Mouse (Mus musculus) limb, embryonic 12.5 days (tissue): ENCODE data around the gene Ugt1a6b. TPM values are rescaled to one million over a fixed set of nuclear protein-coding genes. Genes with fewer than 3 reads are reported as not detected.

ENCODE experiments used
- ATAC-seq: fragments of 200-750 bp; cut with Nextera tagmentation; 2 replicates; pipeline ENCODE4 v1.8.0; 2017; ENCODE audit warnings: low read depth, moderate TSS enrichment; ENCODE audit not compliant: insufficient number of reproducible peaks, insufficient read depth, low FRiP score, low TSS enrichment
- H3K27ac ChIP-seq: fragments of 300-500 bp; sonication (generic); 2 replicates; pipeline ENCODE4 v1.5.1; 2016; ENCODE audit warnings: mild to moderate bottlenecking, moderate library complexity
- H3K27me3 ChIP-seq: fragments of 300-500 bp; sonication (generic); 2 replicates; pipeline ENCODE4 v1.6.1; 2016; ENCODE audit warnings: mild to moderate bottlenecking, moderate library complexity
- H3K36me3 ChIP-seq: fragments of 300-500 bp; sonication (generic); 2 replicates; pipeline ENCODE4 v1.6.1; 2016; ENCODE audit warnings: mild to moderate bottlenecking, moderate library complexity
- H3K4me1 ChIP-seq: fragments of 300-500 bp; sonication (generic); replicated peaks from 2 replicates; pipeline ENCODE4 v1.6.1; 2016
- H3K4me2 ChIP-seq: fragments of 300-500 bp; sonication (generic); 2 replicates; pipeline ENCODE4 v1.6.1; 2016; ENCODE audit warnings: mild to moderate bottlenecking, moderate library complexity
- H3K4me3 ChIP-seq: fragments of 300-500 bp; sonication (generic); replicated peaks from 2 replicates; pipeline ENCODE4 v1.5.1; 2016; ENCODE audit warnings: mild to moderate bottlenecking
- H3K9ac ChIP-seq: fragments of 300-500 bp; sonication (generic); replicated peaks from 2 replicates; pipeline ENCODE4 v1.6.1; 2016; ENCODE audit warnings: mild to moderate bottlenecking, moderate library complexity
- H3K9me3 ChIP-seq: fragments of 300-500 bp; sonication (generic); 2 replicates; pipeline ENCODE4 v1.6.1; 2016; ENCODE audit warnings: mild to moderate bottlenecking, moderate library complexity
- WGBS: fragments of 180-500 bp; shearing (Covaris S2); methylation state at CpG from one replicate; pipeline ENCODE4 v1.1.7; 2016; 5-methylcytosine and 5-hydroxymethylcytosine counted together
- polyA plus RNA-seq: library from polyadenylated mRNA; unstranded; fragments of >200 nt; fragmentation: Nextera tagmentation; extraction: Ambion mirVana; gene quantifications from 2 replicates; pipeline ENCODE4 v1.2.1, GENCODE M21; 2016

Ugt1a6b gene
- polyA plus RNA-seq, 1 experiment from 2014 or later = not detected

GRCm38 (mm10) chr1:88226670-88227379, 123.8 kb downstream of the Ugt1a6b start, which contains the start of gene Mroh2a:
TSS of gene Mroh2a (plus strand) at chr1:88226986.
- ATAC-seq = no peak
- Histone ChIP-seq H3K4me1 (no peaks in the 10 kb centered on the region), H3K9ac (no peak within 1 kb of the TSS), H3K27ac (no peak within 1 kb of the TSS), H3K36me3 (no peaks in the 10 kb centered on the region), H3K27me3 (no peaks in the 10 kb centered on the region), H3K4me3 (no peak within 1 kb of the TSS), H3K9me3 (peaks cover 66% of the 10 kb centered on the region), H3K4me2 (no peak within 1 kb of the TSS)
- WGBS = 58% methylated on average over 5 of the region's 5 CpGs

- H3K9me3 ChIP-seq = peaks cover 73% of the 10 kb centered on the region
- no peaks in the 10 kb centered on the region for H3K27me3 ChIP-seq
- no peak overlapping the region for H3K4me3 ChIP-seq
- no peak overlapping the region for H3K9ac ChIP-seq
- 61% methylated on average over 2 of the region's 2 CpGs for WGBS
- no peak overlapping the region for H3K4me2 ChIP-seq
- no peaks in the 10 kb centered on the region for H3K36me3 ChIP-seq
- no peak for ATAC-seq
- H3K4me1 ChIP-seq = no peaks in the 10 kb centered on the region
- H3K27ac ChIP-seq = no peak overlapping the region
Measured at GRCm38 (mm10) chr1:88227482-88227881, 124.4 kb downstream of the Ugt1a6b start.

DNA sequence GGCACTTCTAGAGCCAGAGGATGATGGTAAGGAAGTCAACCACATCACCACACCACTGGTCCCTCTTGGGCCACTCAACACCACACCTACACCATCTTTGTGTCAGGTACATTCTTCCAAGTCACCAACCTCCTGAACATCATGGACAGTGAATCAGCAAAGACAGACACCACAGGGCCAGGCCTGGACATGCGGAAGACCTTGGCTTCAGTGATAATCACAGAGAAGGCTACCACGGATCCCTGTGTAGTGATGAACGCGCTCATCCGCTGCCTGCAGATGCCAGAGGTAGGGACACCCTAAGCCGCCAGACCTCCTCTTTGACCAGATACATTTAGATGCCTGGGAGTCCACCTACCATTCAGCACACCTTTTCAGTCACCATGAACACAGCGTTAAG, 125.1 kb downstream of the Ugt1a6b start:
- no peak for ATAC-seq
- Histone ChIP-seq H3K9ac (no peak overlapping the region), H3K4me1 (no peaks in the 10 kb centered on the region), H3K27me3 (no peaks in the 10 kb centered on the region), H3K27ac (no peak overlapping the region), H3K4me3 (no peak overlapping the region), H3K4me2 (no peak overlapping the region), H3K9me3 (peaks cover 79% of the 10 kb centered on the region), H3K36me3 (no peaks in the 10 kb centered on the region)
- WGBS = 69% methylated on average over 7 of the region's 7 CpGs

- 83% methylated on average over 3 of the region's 3 CpGs for WGBS
Measured at GRCm38 (mm10) chr1:88229566-88229965, 126.5 kb downstream of the Ugt1a6b start.

DNA sequence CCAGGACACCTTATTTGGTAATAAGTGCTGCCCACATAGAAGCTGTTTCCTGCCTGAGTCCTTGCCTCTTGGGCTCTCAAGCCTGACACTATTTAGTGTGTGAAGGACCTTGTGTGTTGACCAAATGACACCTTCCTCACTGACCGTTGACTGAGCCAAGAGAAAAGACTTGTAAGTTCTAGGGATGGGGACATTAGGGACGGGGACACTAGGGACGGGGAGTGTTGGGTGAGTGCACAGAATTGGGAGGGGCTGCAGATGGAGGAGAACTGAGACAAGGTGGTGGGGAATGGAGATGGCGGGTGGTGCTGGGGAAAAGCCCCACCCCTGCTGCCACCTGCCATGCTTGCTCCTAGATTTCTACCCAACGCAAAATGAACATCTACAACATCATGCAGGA, 126.9 kb downstream of the Ugt1a6b start:
- no peak overlapping the region for H3K4me3 ChIP-seq
- H3K4me2 ChIP-seq = no peak overlapping the region
- H3K36me3 ChIP-seq = no peaks in the 10 kb centered on the region

More at GRCm38 (mm10) chr1:88229566-88229965, 126.5 kb downstream of the Ugt1a6b start:
- H3K4me3 ChIP-seq = no peak overlapping the region
- H3K27ac ChIP-seq = no peak overlapping the region
- H3K9ac ChIP-seq = no peak overlapping the region
- no peak for ATAC-seq
- H3K27me3 ChIP-seq = no peaks in the 10 kb centered on the region
- H3K4me2 ChIP-seq = no peak overlapping the region
- H3K4me1 ChIP-seq = no peaks in the 10 kb centered on the region
- peaks cover 94% of the 10 kb centered on the region for H3K9me3 ChIP-seq
- no peaks in the 10 kb centered on the region for H3K36me3 ChIP-seq

DNA sequence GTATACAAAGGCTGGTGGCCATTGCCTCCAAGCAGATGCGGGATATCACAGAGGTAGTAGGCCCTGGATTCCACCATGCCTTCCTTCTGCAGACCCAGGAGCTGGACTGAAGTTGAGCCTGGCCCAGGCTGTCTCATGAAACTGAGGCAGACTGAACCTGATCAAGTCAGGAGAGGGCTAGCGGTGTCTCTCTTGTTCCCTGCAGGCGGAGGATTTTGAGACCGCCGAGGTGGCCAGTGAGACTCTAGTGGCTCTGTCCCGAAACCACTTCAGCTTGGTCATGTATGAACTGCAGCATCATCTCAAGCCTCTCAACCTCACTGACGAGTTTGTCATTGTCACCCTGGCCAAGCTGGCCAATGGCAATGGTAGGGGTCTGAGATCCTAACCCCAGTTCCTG, 127.4 kb downstream of the Ugt1a6b start:
- Histone ChIP-seq H3K4me3 (no peak overlapping the region), H3K27ac (no peak overlapping the region), H3K4me2 (no peak overlapping the region), H3K9me3 (peaks cover 100% of the 10 kb centered on the region), H3K4me1 (no peaks in the 10 kb centered on the region), H3K27me3 (no peaks in the 10 kb centered on the region), H3K9ac (no peak overlapping the region), H3K36me3 (no peaks in the 10 kb centered on the region)
- no peak for ATAC-seq
- 72% methylated on average over 7 of the region's 7 CpGs for WGBS

More for the DNA sequence above, 126.9 kb downstream of the Ugt1a6b start:
- Histone ChIP-seq H3K9ac (no peak overlapping the region), H3K4me1 (no peaks in the 10 kb centered on the region), H3K27ac (no peak overlapping the region), H3K9me3 (peaks cover 98% of the 10 kb centered on the region), H3K27me3 (no peaks in the 10 kb centered on the region)
- ATAC-seq = no peak
- 85% methylated on average over 5 of the region's 5 CpGs for WGBS

DNA sequence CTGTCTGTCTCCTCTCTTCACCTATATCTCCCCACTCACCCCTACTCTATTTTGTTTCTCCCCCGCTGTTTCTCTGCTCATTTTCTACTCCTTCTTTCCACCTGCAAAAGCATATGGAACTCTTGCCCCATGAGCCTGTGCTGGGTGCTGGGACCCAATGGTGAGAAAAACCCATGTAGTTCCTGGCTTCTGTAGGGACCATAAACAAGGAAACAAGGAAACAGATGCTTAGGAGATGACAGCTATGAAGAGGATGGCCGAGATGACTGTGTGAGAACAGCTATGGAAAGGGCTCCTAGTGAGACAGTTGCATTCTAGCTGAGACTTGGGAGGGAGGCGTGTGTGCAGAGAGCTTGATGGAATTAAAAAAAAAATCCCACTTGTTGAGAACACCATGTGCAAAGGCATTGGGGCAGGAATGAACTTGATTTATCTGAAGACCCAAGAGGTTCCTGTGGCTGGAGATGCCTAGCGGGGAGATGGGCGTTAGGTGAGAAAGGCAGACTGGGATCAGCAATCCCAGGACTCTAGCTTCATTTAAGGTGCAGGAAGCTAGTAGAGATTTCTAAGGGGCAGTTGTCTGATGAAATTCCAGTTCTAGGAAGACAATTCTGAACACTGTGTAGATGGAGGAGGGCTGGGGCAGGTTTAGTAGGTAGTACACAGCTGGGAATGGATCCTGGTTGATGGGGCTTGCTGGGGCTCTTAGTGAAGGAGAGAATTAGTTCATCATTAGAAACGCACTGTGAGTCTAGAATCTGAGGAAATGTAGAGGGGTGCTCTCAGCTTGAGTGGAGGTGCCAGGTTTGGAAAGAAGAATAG, 128.1 kb downstream of the Ugt1a6b start:
- H3K4me3 ChIP-seq = no peak overlapping the region
- no peak for ATAC-seq
- no peaks in the 10 kb centered on the region for H3K27me3 ChIP-seq
- H3K4me2 ChIP-seq = no peak overlapping the region
- no peaks in the 10 kb centered on the region for H3K36me3 ChIP-seq
- H3K9me3 ChIP-seq = peaks cover 100% of the 10 kb centered on the region
- no peaks in the 10 kb centered on the region for H3K4me1 ChIP-seq
- 78% methylated on average over 6 of the region's 6 CpGs for WGBS
- no peak overlapping the region for H3K27ac ChIP-seq
- no peak overlapping the region for H3K9ac ChIP-seq

- Histone ChIP-seq H3K36me3 (no peaks in the 10 kb centered on the region), H3K27ac (no peak overlapping the region), H3K4me3 (no peak overlapping the region), H3K9ac (no peak overlapping the region), H3K4me1 (no peaks in the 10 kb centered on the region), H3K27me3 (no peaks in the 10 kb centered on the region), H3K4me2 (no peak overlapping the region), H3K9me3 (peaks cover 97% of the 10 kb centered on the region)
- 69% methylated on average over 7 of the region's 7 CpGs for WGBS
- ATAC-seq = no peak
Measured at GRCm38 (mm10) chr1:88231803-88232499, 128.9 kb downstream of the Ugt1a6b start.

DNA sequence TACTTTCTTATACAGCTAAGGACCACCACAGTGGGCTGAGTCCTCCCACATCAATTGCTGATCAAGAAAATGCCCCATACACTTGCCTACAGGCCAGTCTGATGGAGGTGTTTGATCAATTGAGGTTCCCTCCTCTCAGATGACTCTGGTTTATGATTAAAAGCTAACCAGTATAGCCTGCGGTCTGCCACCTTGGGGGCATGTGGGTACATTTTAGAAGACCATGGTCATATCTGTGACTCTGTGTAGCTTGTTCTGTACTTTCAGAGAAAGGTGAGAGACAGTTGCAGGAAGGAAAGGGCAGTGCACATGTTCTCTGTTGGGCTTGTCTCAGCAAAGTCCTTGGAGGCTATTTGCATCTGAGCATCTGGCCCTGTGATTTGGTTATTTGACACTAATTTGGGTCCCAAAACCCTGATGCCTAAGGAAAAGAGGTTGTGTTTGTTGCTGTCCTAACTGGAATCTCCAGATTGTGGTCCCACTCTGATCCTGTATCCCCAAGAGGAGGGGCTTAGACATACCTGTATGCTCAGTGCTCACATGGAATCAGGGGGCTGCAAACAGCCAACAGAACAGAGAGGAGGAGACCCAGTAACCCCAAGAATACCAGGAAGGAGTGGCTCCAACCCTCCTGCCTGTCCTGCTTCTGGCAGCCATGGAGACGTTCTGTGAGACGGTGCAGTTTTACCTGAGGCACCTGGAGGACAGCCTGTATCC, 129.8 kb downstream of the Ugt1a6b start:
- no peak overlapping the region for H3K27ac ChIP-seq
- 55% methylated on average over 3 of the region's 3 CpGs for WGBS
- no peaks in the 10 kb centered on the region for H3K27me3 ChIP-seq
- H3K4me3 ChIP-seq = no peak overlapping the region
- H3K36me3 ChIP-seq = no peaks in the 10 kb centered on the region
- H3K9ac ChIP-seq = no peak overlapping the region
- ATAC-seq = no peak
- H3K4me1 ChIP-seq = no peaks in the 10 kb centered on the region
- no peak overlapping the region for H3K4me2 ChIP-seq
- H3K9me3 ChIP-seq = peaks cover 97% of the 10 kb centered on the region

- H3K4me2 ChIP-seq = no peak overlapping the region
- H3K36me3 ChIP-seq = no peaks in the 10 kb centered on the region
- no peak overlapping the region for H3K9ac ChIP-seq
- H3K4me3 ChIP-seq = no peak overlapping the region
- H3K4me1 ChIP-seq = no peaks in the 10 kb centered on the region
- no peak overlapping the region for H3K27ac ChIP-seq
- no peaks in the 10 kb centered on the region for H3K27me3 ChIP-seq
- 68% methylated on average over 14 of the region's 14 CpGs for WGBS
- ATAC-seq = no peak
- H3K9me3 ChIP-seq = peaks cover 97% of the 10 kb centered on the region
Measured at GRCm38 (mm10) chr1:88233421-88234247, 130.6 kb downstream of the Ugt1a6b start.
